Mouse (Mus musculus) forebrain, embryonic 11.5 days (tissue): Measurements from ENCODE around the gene Slc35e4. TPM values are rescaled to one million over a fixed set of nuclear protein-coding genes. Genes with fewer than 3 reads are reported as not detected.

Source experiments
- ATAC-seq: fragments of 200-750 bp; cut with Nextera tagmentation; replicated peaks from 2 replicates; pipeline ENCODE4 v1.8.0; 2017; ENCODE audit warnings: moderate TSS enrichment; ENCODE audit not compliant: low FRiP score
- DNase-seq: peaks from one replicate; pipeline ENCODE4 v3.0.0-alpha.2; 2017; ENCODE audit warnings: low spot score
- H3K27ac ChIP-seq: fragments of 300-500 bp; sonication (generic); 2 replicates; pipeline ENCODE4 v1.5.1; 2014; ENCODE audit warnings: low read depth, low read length
- H3K27me3 ChIP-seq: fragments of 300-500 bp; sonication (generic); 2 replicates; pipeline ENCODE4 v1.6.1; 2014; ENCODE audit warnings: mild to moderate bottlenecking, low read length, mixed read lengths; ENCODE audit not compliant: control insufficient read depth, insufficient read depth
- H3K36me3 ChIP-seq: fragments of 300-500 bp; sonication (generic); 2 replicates; pipeline ENCODE4 v1.6.1; 2014; ENCODE audit warnings: mild to moderate bottlenecking, low read length, moderate library complexity, mixed read lengths; ENCODE audit not compliant: control insufficient read depth, insufficient read depth
- H3K4me1 ChIP-seq: fragments of 300-500 bp; sonication (generic); replicated peaks from 2 replicates; pipeline ENCODE4 v1.6.1; 2014; ENCODE audit warnings: low read length, mixed read lengths; ENCODE audit not compliant: control insufficient read depth, insufficient read depth
- H3K4me2 ChIP-seq: fragments of 300-500 bp; sonication (generic); 2 replicates; pipeline ENCODE4 v1.6.1; 2014; ENCODE audit warnings: low read depth, mild to moderate bottlenecking, low read length, moderate library complexity, mixed read lengths; ENCODE audit not compliant: severe bottlenecking
- H3K4me3 ChIP-seq: fragments of 300-500 bp; sonication (generic); 2 replicates; pipeline ENCODE4 v1.5.1; 2014; ENCODE audit warnings: low read depth, low read length
- H3K9ac ChIP-seq: fragments of 300-500 bp; sonication (generic); 2 replicates; pipeline ENCODE4 v1.6.1; 2014; ENCODE audit warnings: low read length
- H3K9me3 ChIP-seq: fragments of 300-500 bp; sonication (generic); 2 replicates; pipeline ENCODE4 v1.6.1; 2016; ENCODE audit warnings: low read length, mixed read lengths; ENCODE audit not compliant: control insufficient read depth
- WGBS: fragments of 180-500 bp; shearing (Covaris S2); extraction: QIAGEN DNeasy Blood & Tissue Kit; methylation state at CpG from one replicate; pipeline ENCODE4 v1.1.7; 2014; 5-methylcytosine and 5-hydroxymethylcytosine counted together
- polyA plus RNA-seq: library from polyadenylated mRNA; unstranded; fragments of >200 nt; fragmentation: Nextera tagmentation; extraction: Ambion mirVana; gene quantifications from 2 replicates; pipeline ENCODE4 v1.2.1, GENCODE M21; 2014

Gene Slc35e4
- polyA plus RNA-seq, 1 experiment from 2014 or later: 3.5 TPM

DNA sequence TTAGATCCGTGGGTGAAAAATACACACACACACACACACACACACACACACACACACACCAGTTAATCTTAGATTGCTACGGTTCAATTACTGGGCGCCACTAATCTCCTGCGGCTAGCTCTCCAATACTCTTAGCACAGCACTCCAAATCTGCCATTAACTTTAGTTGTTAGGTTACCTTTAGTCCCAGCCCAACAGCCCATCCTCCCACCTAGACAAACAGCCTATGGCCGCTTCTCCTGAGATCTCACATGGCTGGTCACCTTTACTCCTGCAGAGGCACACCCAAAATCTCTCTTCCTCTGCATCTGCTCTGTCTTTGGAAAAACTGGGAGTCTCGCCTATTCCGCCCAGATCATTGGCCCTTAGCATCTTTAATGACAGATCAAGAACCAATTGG, 26.9 kb upstream of the Slc35e4 start:
- ATAC-seq: no peak
- no peak for DNase-seq
- no peaks in the 10 kb centered on the region for H3K36me3 ChIP-seq
- H3K9me3 ChIP-seq: no peaks in the 10 kb centered on the region
- no peak overlapping the region for H3K4me2 ChIP-seq
- no peak overlapping the region for H3K4me3 ChIP-seq
- no peak overlapping the region for H3K27ac ChIP-seq
- 93% methylated on average over 7 of the region's 7 CpGs for WGBS
- H3K4me1 ChIP-seq: no peaks in the 10 kb centered on the region
- no peak overlapping the region for H3K9ac ChIP-seq
- no peaks in the 10 kb centered on the region for H3K27me3 ChIP-seq

- WGBS: 86% methylated on average over 13 of the region's 13 CpGs
- Histone ChIP-seq H3K9ac (no peak overlapping the region), H3K4me1 (no peaks in the 10 kb centered on the region), H3K36me3 (no peaks in the 10 kb centered on the region), H3K27ac (no peak overlapping the region), H3K27me3 (no peaks in the 10 kb centered on the region), H3K9me3 (no peaks in the 10 kb centered on the region), H3K4me2 (no peak overlapping the region), H3K4me3 (no peak overlapping the region)
- no peak for ATAC-seq
- DNase-seq: no peak
These were observed 22.9 kb upstream of the Slc35e4 start for GRCm38 (mm10) chr11:3937321-3937874.

- Histone ChIP-seq H3K4me1 (no peaks in the 10 kb centered on the region; the same call in 1 of the 2 replicates), H3K9ac (no peak overlapping the region), H3K36me3 (no peaks in the 10 kb centered on the region), H3K9me3 (no peaks in the 10 kb centered on the region), H3K4me2 (no peak overlapping the region), H3K4me3 (no peak overlapping the region), H3K27ac (no peak overlapping the region), H3K27me3 (no peaks in the 10 kb centered on the region)
- ATAC-seq (no peak), DNase-seq (no peak)
- 94% methylated on average over 3 of the region's 3 CpGs for WGBS
These were observed 21.9 kb upstream of the Slc35e4 start for GRCm38 (mm10) chr11:3936318-3936717.

GRCm38 (mm10) chr11:3935135-3935534, 20.7 kb upstream of the Slc35e4 start:
- no peak overlapping the region for H3K4me2 ChIP-seq
- 76% methylated on average over 4 of the region's 4 CpGs for WGBS
- H3K27me3 ChIP-seq: no peaks in the 10 kb centered on the region
- DNase-seq (no peak), ATAC-seq (no peak)
- no peak overlapping the region for H3K9ac ChIP-seq
- H3K36me3 ChIP-seq: no peaks in the 10 kb centered on the region
- H3K4me1 ChIP-seq: peaks cover 4% of the 10 kb centered on the region; the same call in 1 of the 2 replicates
- no peak overlapping the region for H3K27ac ChIP-seq
- no peaks in the 10 kb centered on the region for H3K9me3 ChIP-seq
- H3K4me3 ChIP-seq: no peak overlapping the region

- no peak overlapping the region for H3K27ac ChIP-seq
- H3K4me3 ChIP-seq: no peak overlapping the region
- H3K4me1 ChIP-seq: peaks cover 4% of the 10 kb centered on the region; the same call in 1 of the 2 replicates
- DNase-seq: peak; percentile 42
- H3K4me2 ChIP-seq: no peak overlapping the region
- no peaks in the 10 kb centered on the region for H3K27me3 ChIP-seq
- no peak for ATAC-seq
- H3K9ac ChIP-seq: no peak overlapping the region
- H3K36me3 ChIP-seq: no peaks in the 10 kb centered on the region
- 89% methylated on average over 9 of the region's 9 CpGs for WGBS
- H3K9me3 ChIP-seq: no peaks in the 10 kb centered on the region
These were observed 19.4 kb upstream of the Slc35e4 start for GRCm38 (mm10) chr11:3933756-3934285.

DNA sequence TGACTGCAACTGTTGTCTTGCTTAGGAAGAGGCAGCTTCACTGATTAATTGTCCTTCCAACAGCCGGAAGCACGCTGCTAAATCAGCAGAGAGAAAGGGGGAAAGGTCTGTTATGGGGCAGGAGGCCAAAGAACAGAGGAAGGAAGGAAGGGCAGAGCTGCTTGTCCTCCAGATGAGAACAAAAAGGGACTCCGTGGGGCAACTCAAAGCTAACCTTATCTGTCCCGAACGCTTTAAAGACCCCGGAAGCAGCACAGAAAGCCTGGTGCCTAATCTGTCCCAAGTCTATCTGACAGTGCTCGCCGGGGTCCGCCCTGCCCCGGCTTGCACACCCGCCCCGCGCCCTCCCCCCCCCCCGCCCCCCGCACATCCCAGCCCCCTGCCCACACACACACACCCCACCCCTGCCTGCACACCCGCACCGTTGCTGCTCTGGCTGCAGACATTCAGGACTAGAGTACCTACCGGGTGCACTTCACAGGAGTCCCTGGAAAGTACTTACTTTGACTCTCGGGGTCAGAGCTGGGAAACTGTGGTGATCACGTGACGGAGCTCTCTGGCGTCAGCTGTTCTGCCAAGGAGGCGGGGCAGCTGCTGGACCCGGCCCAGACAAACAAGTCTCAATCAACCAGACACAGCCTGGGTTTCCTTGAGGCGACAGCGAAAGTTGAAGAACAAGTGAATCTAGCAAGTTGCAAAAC, 17.2 kb upstream of the Slc35e4 start, which contains the start of gene Tcn2:
Gene Tcn2 (minus strand): TSS at position 649 of the 701 bp plus-strand sequence.
- Histone ChIP-seq H3K4me3 (peak within 1 kb of the TSS; percentile 47), H3K27me3 (no peaks in the 10 kb centered on the region), H3K4me1 (peaks cover 4% of the 10 kb centered on the region; the same call in 1 of the 2 replicates), H3K9me3 (no peaks in the 10 kb centered on the region), H3K36me3 (no peaks in the 10 kb centered on the region), H3K9ac (peak within 1 kb of the TSS; percentile 51), H3K27ac (no peak within 1 kb of the TSS), H3K4me2 (peak within 1 kb of the TSS; percentile 64)
- WGBS: under 1% methylated on average over 21 of the region's 26 CpGs
- DNase-seq (peak; percentile 87), ATAC-seq (peak; percentile 90)

DNA sequence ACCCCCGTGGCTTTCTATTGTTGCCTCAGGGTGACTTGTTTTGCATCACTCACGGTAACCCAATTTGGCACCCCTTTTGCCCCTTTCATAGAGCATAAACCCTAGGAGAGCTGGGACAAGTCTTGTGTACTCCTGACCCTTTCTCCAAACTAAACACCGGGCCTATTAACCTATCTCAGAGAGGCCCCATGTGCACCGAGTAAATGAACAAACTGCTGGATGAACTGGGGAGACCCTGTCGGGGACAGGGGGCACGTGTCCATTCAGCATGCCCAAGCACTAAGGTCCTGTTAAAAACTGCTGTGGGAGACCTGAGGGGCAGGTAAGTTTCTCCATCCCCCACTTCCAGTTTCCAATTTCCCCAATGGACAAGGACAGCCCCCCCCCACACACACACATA, 16.5 kb upstream of the Slc35e4 start:
- 29% methylated on average over 6 of the region's 6 CpGs for whole genome bisulfite sequencing
- no peak for ATAC-seq
- H3K27ac ChIP-seq: no peak overlapping the region

DNA sequence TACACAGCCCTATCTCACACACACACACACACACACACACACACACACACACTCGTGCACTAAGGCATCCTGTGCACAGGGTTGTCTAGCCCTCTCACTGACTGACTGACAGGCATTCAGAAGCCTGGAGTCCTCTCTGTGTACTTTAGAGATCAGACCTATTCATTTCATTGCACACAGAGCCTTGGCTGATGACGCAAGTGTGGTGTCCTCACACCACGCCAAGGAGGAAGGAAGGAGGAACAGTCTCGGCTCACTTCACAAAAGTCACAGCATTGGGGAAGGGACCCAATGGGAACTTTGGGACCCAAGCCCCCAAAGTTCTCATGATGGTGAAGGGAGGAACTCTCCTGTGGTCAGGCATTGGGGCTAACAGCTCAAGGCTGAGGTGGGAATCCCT, 15.6 kb upstream of the Slc35e4 start:
- Histone ChIP-seq H3K27ac (no peak overlapping the region), H3K4me2 (no peak overlapping the region), H3K4me3 (no peak overlapping the region), H3K9me3 (no peaks in the 10 kb centered on the region), H3K27me3 (no peaks in the 10 kb centered on the region), H3K36me3 (no peaks in the 10 kb centered on the region), H3K9ac (no peak overlapping the region), H3K4me1 (peaks cover 4% of the 10 kb centered on the region; the same call in 1 of the 2 replicates)
- ATAC-seq (no peak), DNase-seq (no peak)
- WGBS: 81% methylated on average over 4 of the region's 4 CpGs

More for the DNA sequence above, 16.5 kb upstream of the Slc35e4 start:
- H3K9ac ChIP-seq: no peak overlapping the region; the same call in 1 of the 2 replicates
- H3K4me3 ChIP-seq: peak overlapping the region; percentile 47; the same call in 1 of the 2 replicates
- peak overlapping the region; percentile 64 for H3K4me2 ChIP-seq
- no peak for DNase-seq
- no peaks in the 10 kb centered on the region for H3K27me3 ChIP-seq
- H3K36me3 ChIP-seq: no peaks in the 10 kb centered on the region
- peaks cover 4% of the 10 kb centered on the region; the same call in 1 of the 2 replicates for H3K4me1 ChIP-seq
- H3K9me3 ChIP-seq: no peaks in the 10 kb centered on the region
